Mouse (Mus musculus) intestine, postnatal 0 days (tissue): ENCODE measurements at regions not wholly inside any gene's neighbourhood (a gene's known extent, or its start where the extent isn't known, plus 50 kb on each side); places are given as distances from the start of the nearest gene placed in this dataset.

ENCODE experiments used
- ATAC-seq: fragments of 200-750 bp; cut with Nextera tagmentation; 2 replicates; pipeline ENCODE4 v1.8.0; 2017; ENCODE audit warnings: mild to moderate bottlenecking, moderate TSS enrichment, moderate library complexity
- H3K27ac ChIP-seq: fragments of 300-500 bp; sonication (generic); 2 replicates; pipeline ENCODE4 v1.5.1; 2014; ENCODE audit warnings: mild to moderate bottlenecking, low read depth, low read length, moderate library complexity
- H3K27me3 ChIP-seq: fragments of 300-500 bp; sonication (generic); replicated peaks from 2 replicates; pipeline ENCODE4 v1.6.1; 2014; ENCODE audit warnings: low read length, mixed read lengths; ENCODE audit not compliant: control insufficient read depth, insufficient read depth
- H3K36me3 ChIP-seq: fragments of 300-500 bp; sonication (generic); 2 replicates; pipeline ENCODE4 v1.6.1; 2014; ENCODE audit warnings: mild to moderate bottlenecking, moderate library complexity; ENCODE audit not compliant: control insufficient read depth, insufficient read depth
- H3K4me1 ChIP-seq: fragments of 300-500 bp; sonication (generic); replicated peaks from 2 replicates; pipeline ENCODE4 v1.6.1; 2014; ENCODE audit warnings: antibody characterized with exemption, low read length, mixed read lengths; ENCODE audit not compliant: control insufficient read depth, insufficient read depth
- H3K4me2 ChIP-seq: fragments of 300-500 bp; sonication (generic); replicated peaks from 2 replicates; pipeline ENCODE4 v1.6.1; 2014; ENCODE audit warnings: low read depth, mild to moderate bottlenecking, moderate library complexity
- H3K4me3 ChIP-seq: fragments of 300-500 bp; sonication (generic); 2 replicates; pipeline ENCODE4 v1.5.1; 2014; ENCODE audit warnings: low read depth, low read length
- H3K9ac ChIP-seq: fragments of 300-500 bp; sonication (generic); 2 replicates; pipeline ENCODE4 v1.6.1; 2014; ENCODE audit warnings: mild to moderate bottlenecking, low read depth, low read length
- H3K9me3 ChIP-seq: fragments of 300-500 bp; sonication (generic); 2 replicates; pipeline ENCODE4 v1.6.1; 2016; ENCODE audit warnings: mixed run types; ENCODE audit not compliant: control insufficient read depth
- CTCF ChIP-seq: sonication (generic); IDR thresholded peaks from 2 replicates; pipeline ENCODE4 v1.5.1; 2016; ENCODE audit warnings: low read depth, mild to moderate bottlenecking, control low read depth, antibody characterized with exemption, moderate library complexity
- WGBS: fragments of 180-500 bp; shearing (Covaris S2); extraction: QIAGEN DNeasy Blood & Tissue Kit; methylation state at CpG from one replicate; pipeline ENCODE4 v1.1.7; 2014; 5-methylcytosine and 5-hydroxymethylcytosine counted together

- TF ChIP-seq CTCF, result no peak
- Histone ChIP-seq H3K27ac (no peak overlapping the region), H3K4me1 (no peaks in the 10 kb centered on the region), H3K9ac (no peak overlapping the region), H3K27me3 (no peaks in the 10 kb centered on the region), H3K9me3 (no peaks in the 10 kb centered on the region), H3K4me3 (no peak overlapping the region), H3K36me3 (no peaks in the 10 kb centered on the region), H3K4me2 (peak overlapping the region; percentile 44)
- 12% methylated on average over 8 of the region's 8 CpGs for WGBS
- ATAC-seq, result peak; percentile 88
Measured at GRCm38 (mm10) chr2:74257034-74257781, 322.0 kb downstream of the Lnpk start.

- no peak overlapping the region for H3K4me3 ChIP-seq
- ATAC-seq, result no peak
Measured at GRCm38 (mm10) chr2:74247521-74247920, 331.7 kb downstream of the Lnpk start.

DNA sequence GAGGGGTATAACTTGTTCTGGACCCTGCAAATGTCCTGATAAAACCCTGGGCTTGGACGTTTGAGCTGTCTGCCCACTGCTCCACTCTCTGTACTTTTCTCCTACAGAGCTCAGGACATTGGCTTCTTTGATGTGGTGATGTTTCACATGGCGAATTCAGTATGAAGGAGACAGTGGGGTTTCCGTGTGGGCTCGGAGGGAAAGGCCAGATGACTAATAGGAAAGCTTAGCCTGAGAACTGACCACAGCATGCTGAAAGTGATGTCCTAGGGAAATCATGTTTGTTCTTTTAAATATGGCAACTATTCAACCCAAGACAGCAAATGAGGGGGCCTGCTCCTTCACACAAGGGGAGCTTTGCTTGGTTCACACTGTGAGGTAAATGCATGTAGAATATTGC lies 332.6 kb downstream of the Lnpk start:
- H3K27ac ChIP-seq, result no peak overlapping the region
- no peaks in the 10 kb centered on the region for H3K9me3 ChIP-seq
- no peak for TF ChIP-seq CTCF
- no peaks in the 10 kb centered on the region for H3K27me3 ChIP-seq
- WGBS, result 88% methylated on average over 4 of the region's 4 CpGs
- H3K4me2 ChIP-seq, result no peak overlapping the region
- H3K36me3 ChIP-seq, result no peaks in the 10 kb centered on the region
- no peak overlapping the region for H3K9ac ChIP-seq
- no peak overlapping the region for H3K4me3 ChIP-seq
- no peaks in the 10 kb centered on the region for H3K4me1 ChIP-seq
- no peak for ATAC-seq

More at GRCm38 (mm10) chr2:74247521-74247920, 331.7 kb downstream of the Lnpk start:
- no peaks in the 10 kb centered on the region for H3K36me3 ChIP-seq
- no peaks in the 10 kb centered on the region for H3K4me1 ChIP-seq
- WGBS, result 90% methylated on average over 3 of the region's 3 CpGs
- no peaks in the 10 kb centered on the region for H3K27me3 ChIP-seq
- no peak overlapping the region for H3K9ac ChIP-seq
- H3K9me3 ChIP-seq, result no peaks in the 10 kb centered on the region
- H3K4me2 ChIP-seq, result no peak overlapping the region
- no peak overlapping the region for H3K27ac ChIP-seq
- TF ChIP-seq CTCF, result peak; percentile 54

DNA sequence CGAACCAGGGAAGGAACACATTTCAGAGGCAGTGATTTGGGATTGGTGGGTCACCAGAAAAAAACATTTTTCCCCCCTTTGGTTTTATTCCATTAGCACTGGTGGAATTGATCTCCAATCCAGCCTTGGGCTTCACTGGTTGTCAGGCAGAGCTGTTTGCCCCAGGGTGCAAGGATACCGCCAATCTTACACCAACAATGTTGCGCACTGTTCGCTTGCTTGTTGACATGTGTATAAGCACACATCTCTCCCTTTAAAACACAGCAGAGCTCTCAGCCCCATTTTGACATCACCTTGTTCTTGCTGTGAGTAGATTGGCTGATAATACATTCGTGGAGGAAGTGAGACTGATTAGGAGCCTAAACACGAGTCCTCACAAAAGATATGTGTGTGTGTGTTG lies 333.1 kb upstream of the Atp5g3 start:
- Histone ChIP-seq H3K27me3 (no peaks in the 10 kb centered on the region), H3K4me2 (no peak overlapping the region), H3K4me1 (no peaks in the 10 kb centered on the region), H3K27ac (no peak overlapping the region), H3K4me3 (no peak overlapping the region), H3K9ac (no peak overlapping the region), H3K36me3 (no peaks in the 10 kb centered on the region), H3K9me3 (no peaks in the 10 kb centered on the region)
- ATAC-seq, result no peak
- no peak for TF ChIP-seq CTCF
- WGBS, result 81% methylated on average over 6 of the region's 6 CpGs

GRCm38 (mm10) chr2:74243801-74244200 lies 332.7 kb upstream of the Atp5g3 start:
- H3K9ac ChIP-seq, result no peak overlapping the region
- ATAC-seq, result no peak
- H3K4me2 ChIP-seq, result no peak overlapping the region

DNA sequence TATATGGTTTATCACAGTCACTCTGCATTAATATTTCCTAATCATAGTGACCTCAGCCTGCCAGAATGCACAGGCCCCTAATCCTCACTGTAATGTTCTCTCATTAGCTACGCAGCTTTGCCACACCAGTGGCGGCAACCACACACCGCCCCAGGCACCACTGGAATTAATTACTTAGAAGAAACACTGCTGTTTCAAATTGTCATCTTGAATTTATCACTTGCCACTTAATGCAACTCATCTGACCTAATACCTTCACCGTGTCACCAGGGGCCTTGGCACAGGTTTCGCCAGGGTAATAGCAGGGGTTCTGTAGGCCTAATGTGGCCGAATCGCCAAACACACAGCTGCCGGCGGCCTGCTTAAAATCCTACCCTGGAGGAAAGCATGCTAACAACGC lies 328.5 kb upstream of the Atp5g3 start:
- Histone ChIP-seq H3K9me3 (no peaks in the 10 kb centered on the region), H3K4me1 (no peaks in the 10 kb centered on the region), H3K9ac (no peak overlapping the region), H3K27ac (no peak overlapping the region), H3K4me3 (no peak overlapping the region), H3K27me3 (no peaks in the 10 kb centered on the region), H3K36me3 (no peaks in the 10 kb centered on the region), H3K4me2 (no peak overlapping the region)
- no peak for ATAC-seq
- no peak for TF ChIP-seq CTCF
- 91% methylated on average over 10 of the region's 10 CpGs for WGBS

More at GRCm38 (mm10) chr2:74243801-74244200, 332.7 kb upstream of the Atp5g3 start:
- TF ChIP-seq CTCF, result no peak
- Histone ChIP-seq H3K4me1 (no peaks in the 10 kb centered on the region), H3K27ac (no peak overlapping the region), H3K36me3 (no peaks in the 10 kb centered on the region), H3K9me3 (no peaks in the 10 kb centered on the region), H3K27me3 (no peaks in the 10 kb centered on the region), H3K4me3 (no peak overlapping the region)
- 48% methylated on average over 9 of the region's 9 CpGs for WGBS

- no peak overlapping the region for H3K9ac ChIP-seq
- 81% methylated on average over 3 of the region's 3 CpGs for WGBS
- no peak overlapping the region for H3K4me3 ChIP-seq
- no peak overlapping the region for H3K27ac ChIP-seq
- no peaks in the 10 kb centered on the region for H3K27me3 ChIP-seq
- H3K9me3 ChIP-seq, result no peaks in the 10 kb centered on the region
- no peak for TF ChIP-seq CTCF
- ATAC-seq, result no peak
- H3K4me1 ChIP-seq, result no peaks in the 10 kb centered on the region
- no peak overlapping the region for H3K4me2 ChIP-seq
- no peaks in the 10 kb centered on the region for H3K36me3 ChIP-seq
Measured at GRCm38 (mm10) chr2:74217437-74217836, 306.3 kb upstream of the Atp5g3 start.
